ENCODE assay signal across 8 mouse cellular contexts in genomic region chr5:135994725-135995687, GRCm38 (mm10). TPM values are rescaled to one million over a fixed set of nuclear protein-coding genes. Genes with fewer than 3 reads are reported as not detected.
DNase-seq lines count a peak whose midpoint lies in the region; ATAC-seq lines count a peak whose summit lies in the region.

Gene Dtx2, plus strand, starts transcription at chr5:135994800.

- H3K9ac ChIP-seq in hindbrain, embryonic 13.5 days = peak within 1 kb of the TSS; percentile 89

- peak; percentile 93 for ATAC-seq in hindbrain, embryonic 13.5 days (ENCODE audit: low FRiP score)

- H3K9me3 ChIP-seq in hindbrain, embryonic 13.5 days = no peaks in the 10 kb centered on the region

- H3K27me3 ChIP-seq in hindbrain, embryonic 13.5 days = no peaks in the 10 kb centered on the region

- peak within 1 kb of the TSS; percentile 89 for H3K27ac ChIP-seq in hindbrain, embryonic 13.5 days

- H3K4me3 ChIP-seq in hindbrain, embryonic 13.5 days = peak within 1 kb of the TSS; percentile 83

- peak within 1 kb of the TSS; percentile 76 for H3K4me2 ChIP-seq in hindbrain, embryonic 13.5 days

- WGBS in hindbrain, embryonic 13.5 days = under 1% methylated on average over 47 of the region's 47 CpGs

- peaks cover 18% of the 10 kb centered on the region for H3K4me1 ChIP-seq in hindbrain, embryonic 13.5 days (replicated peaks)

- peak; percentile 95 for DNase-seq in NIH3T3 (ENCODE audit: low read depth)
- peak; percentile 95 to 96 for DNase-seq in cerebellum, postnatal 10 days
- DNase-seq in frontal cortex, postnatal 14 days (ENCODE audit: low spot score in 2 of 2) = peak; percentile 80 to 82
- DNase-seq in layer of hippocampus, postnatal 25 days (ENCODE audit: extremely low spot score in 1 of 2, low spot score in 1 of 2) = peak; percentile 78
- peak; percentile 93 for DNase-seq in lung, postnatal 25 days (ENCODE audit: low spot score)
- peak; percentile 94 for DNase-seq in retina, embryonic 14.5 days (ENCODE audit: low spot score)
- peak; percentile 93 for DNase-seq in thymus, postnatal 4 days

- peaks cover 30% of the 10 kb centered on the region for H3K36me3 ChIP-seq in hindbrain, embryonic 13.5 days

RNA-seq across cellular contexts. Expression of gene Dtx2, which starts in this region (rescaled TPM):
- 25.6 and 28.3 TPM in 2 replicates for polyA plus RNA-seq in hindbrain, embryonic 13.5 days (2015; fragmentation: Nextera tagmentation; extraction: Ambion mirVana)
- total RNA-seq in layer of hippocampus, postnatal 25 days (2021) = 1 to 10 TPM; 7.8 to 8.2 TPM

Comparison
In these comparisons a context has a peak if more than half of its experiments do, and no peak if none do; other contexts are left out.
1. Peak in every context shown above with its lines: DNase-seq, ATAC-seq, H3K4me3 ChIP-seq and H3K27ac ChIP-seq.